Mouse (Mus musculus) MN1 (cell line): ENCODE data around the gene Htr1a.

Experiments used
- DNase-seq: peaks from one replicate; pipeline ENCODE4 v3.0.0-alpha.2; 2016; ENCODE audit warnings: low spot score

Htr1a gene

GRCm38 (mm10) chr13:105443339-105443738 lies at the start of gene Htr1a:
Gene Htr1a (plus strand): TSS chr13:105443639.
- DNase-seq = no peak

GRCm38 (mm10) chr13:105411535-105412326 lies 31.7 kb upstream of the Htr1a start:
- DNase-seq = no peak

- no peak for DNase-seq
These were observed 31.1 kb upstream of the Htr1a start for GRCm38 (mm10) chr13:105412327-105412722.

- no peak for DNase-seq
These were observed 10.3 kb upstream of the Htr1a start for GRCm38 (mm10) chr13:105433141-105433540.

GRCm38 (mm10) chr13:105433630-105434029 lies 9.8 kb upstream of the Htr1a start:
- DNase-seq = no peak

GRCm38 (mm10) chr13:105442576-105442975 lies 863 bp upstream of the Htr1a start:
- DNase-seq = no peak

GRCm38 (mm10) chr13:105443871-105444237 lies 415 bp downstream of the Htr1a start:
- no peak for DNase-seq

- DNase-seq = no peak
These were observed 927 bp downstream of the Htr1a start for GRCm38 (mm10) chr13:105444238-105444894.

- DNase-seq = no peak
These were observed 1.4 kb downstream of the Htr1a start for GRCm38 (mm10) chr13:105444895-105445281.

- DNase-seq = no peak
These were observed 2.8 kb downstream of the Htr1a start for GRCm38 (mm10) chr13:105446239-105446638.

- DNase-seq = no peak
These were observed 4.3 kb downstream of the Htr1a start for GRCm38 (mm10) chr13:105447695-105448094.

GRCm38 (mm10) chr13:105451536-105451935 lies 8.1 kb downstream of the Htr1a start:
- DNase-seq = no peak
